Mouse (Mus musculus): Measurements from ENCODE around the gene Jup. TPM values are rescaled to one million over a fixed set of nuclear protein-coding genes. Genes with fewer than 3 reads are reported as not detected.

Gene Jup
- polyA plus RNA-seq, 1 experiment from 2014 or later: 41.8 TPM

- H3K4me1 ChIP-seq: peaks cover 53% of the 10 kb centered on the region
- H3K27ac ChIP-seq: no peak overlapping the region
- WGBS: 81% methylated on average over 5 of the region's 5 CpGs
These were observed 4.6 kb downstream of the Jup start for GRCm38 (mm10) chr11:100392958-100393357.

GRCm38 (mm10) chr11:100391884-100392345 lies 5.6 kb downstream of the Jup start:
- 93% methylated on average over 7 of the region's 7 CpGs for WGBS
- H3K4me1 ChIP-seq: peaks cover 53% of the 10 kb centered on the region

More at GRCm38 (mm10) chr11:100392958-100393357, 4.6 kb downstream of the Jup start:
- H3K9me3 ChIP-seq (replicated peaks): no peaks in the 10 kb centered on the region
- DNase-seq (ENCODE audit: low spot score): no peak
- H3K27me3 ChIP-seq (ENCODE audit: low read depth, poor library complexity, severe bottlenecking): peaks cover 22% of the 10 kb centered on the region
- H3K4me3 ChIP-seq: no peak overlapping the region
- no peaks in the 10 kb centered on the region for H3K36me3 ChIP-seq

GRCm38 (mm10) chr11:100391081-100391883 lies 6.3 kb downstream of the Jup start:
- peak overlapping the region; percentile 50; the same call in 1 of the 2 replicates for H3K27ac ChIP-seq
- DNase-seq (ENCODE audit: low spot score): no peak
- H3K4me3 ChIP-seq: no peak overlapping the region
- H3K9me3 ChIP-seq (replicated peaks): no peaks in the 10 kb centered on the region
- peaks cover 14% of the 10 kb centered on the region for H3K27me3 ChIP-seq (ENCODE audit: low read depth, poor library complexity, severe bottlenecking)
- H3K36me3 ChIP-seq: 0 out of 2 replicates have a peak, but pooled peaks cover under 1% of the 10 kb centered on the region
- H3K4me1 ChIP-seq: peaks cover 52% of the 10 kb centered on the region
- 78% methylated on average over 9 of the region's 9 CpGs for WGBS

More at GRCm38 (mm10) chr11:100391884-100392345, 5.6 kb downstream of the Jup start:
- DNase-seq (ENCODE audit: low spot score): no peak
- H3K4me3 ChIP-seq: no peak overlapping the region
- H3K27ac ChIP-seq: no peak overlapping the region
- H3K9me3 ChIP-seq (replicated peaks): no peaks in the 10 kb centered on the region
- H3K36me3 ChIP-seq: no peaks in the 10 kb centered on the region
- peaks cover 20% of the 10 kb centered on the region for H3K27me3 ChIP-seq (ENCODE audit: low read depth, poor library complexity, severe bottlenecking)

GRCm38 (mm10) chr11:100389931-100390445 lies 7.6 kb downstream of the Jup start:
- Histone ChIP-seq H3K27me3 (ENCODE audit: low read depth, poor library complexity, severe bottlenecking) (peaks cover under 1% of the 10 kb centered on the region; the same call in 1 of the 2 replicates), H3K36me3 (peaks cover 12% of the 10 kb centered on the region), H3K9me3 (replicated peaks) (no peaks in the 10 kb centered on the region), H3K4me1 (peaks cover 41% of the 10 kb centered on the region), H3K4me3 (no peak overlapping the region), H3K27ac (peak overlapping the region; percentile 21; the same call in 1 of the 2 replicates)
- DNase-seq (ENCODE audit: low spot score): no peak
- 51% methylated on average over 8 of the region's 8 CpGs for WGBS

GRCm38 (mm10) chr11:100388588-100388987 lies 9.0 kb downstream of the Jup start:
- Histone ChIP-seq H3K27ac (peak overlapping the region; percentile 77), H3K9me3 (replicated peaks) (no peaks in the 10 kb centered on the region), H3K4me3 (no peak overlapping the region), H3K36me3 (peaks cover 22% of the 10 kb centered on the region), H3K27me3 (ENCODE audit: low read depth, poor library complexity, severe bottlenecking) (no peaks in the 10 kb centered on the region), H3K4me1 (peaks cover 35% of the 10 kb centered on the region)
- 76% methylated on average over 6 of the region's 6 CpGs for WGBS
- no peak for DNase-seq (ENCODE audit: low spot score)

GRCm38 (mm10) chr11:100387589-100388375 lies 9.8 kb downstream of the Jup start:
- Histone ChIP-seq H3K27me3 (ENCODE audit: low read depth, poor library complexity, severe bottlenecking) (no peaks in the 10 kb centered on the region), H3K36me3 (peaks cover 30% of the 10 kb centered on the region), H3K4me1 (peaks cover 35% of the 10 kb centered on the region), H3K27ac (peak overlapping the region; percentile 77), H3K9me3 (replicated peaks) (no peaks in the 10 kb centered on the region), H3K4me3 (no peak overlapping the region)
- 45% methylated on average over 14 of the region's 14 CpGs for WGBS
- peak; percentile 57 for DNase-seq (ENCODE audit: low spot score)

GRCm38 (mm10) chr11:100387111-100387510 lies 10.5 kb downstream of the Jup start:
- Histone ChIP-seq H3K27me3 (ENCODE audit: low read depth, poor library complexity, severe bottlenecking) (no peaks in the 10 kb centered on the region), H3K4me1 (peaks cover 35% of the 10 kb centered on the region), H3K9me3 (replicated peaks) (no peaks in the 10 kb centered on the region), H3K4me3 (no peak overlapping the region), H3K27ac (peak overlapping the region; percentile 77; the same call in 1 of the 2 replicates), H3K36me3 (peaks cover 37% of the 10 kb centered on the region)
- no peak for DNase-seq (ENCODE audit: low spot score)
- WGBS: 89% methylated on average over 6 of the region's 6 CpGs

GRCm38 (mm10) chr11:100386586-100386985 lies 11.0 kb downstream of the Jup start:
- peaks cover 42% of the 10 kb centered on the region for H3K36me3 ChIP-seq
- H3K4me3 ChIP-seq: no peak overlapping the region
- WGBS: 45% methylated on average over 5 of the region's 5 CpGs
- no peaks in the 10 kb centered on the region for H3K9me3 ChIP-seq (replicated peaks)
- no peak overlapping the region for H3K27ac ChIP-seq
- peaks cover 35% of the 10 kb centered on the region for H3K4me1 ChIP-seq
- H3K27me3 ChIP-seq (ENCODE audit: low read depth, poor library complexity, severe bottlenecking): no peaks in the 10 kb centered on the region
- DNase-seq (ENCODE audit: low spot score): no peak

GRCm38 (mm10) chr11:100385016-100385415 lies 12.5 kb downstream of the Jup start:
- H3K36me3 ChIP-seq: peaks cover 55% of the 10 kb centered on the region
- no peak for DNase-seq (ENCODE audit: low spot score)
- 87% methylated on average over 3 of the region's 3 CpGs for WGBS

GRCm38 (mm10) chr11:100382682-100383081 lies 14.9 kb downstream of the Jup start:
- no peaks in the 10 kb centered on the region for H3K27me3 ChIP-seq (ENCODE audit: low read depth, poor library complexity, severe bottlenecking)
- 83% methylated on average over 6 of the region's 6 CpGs for WGBS
- H3K36me3 ChIP-seq: peaks cover 74% of the 10 kb centered on the region

More at GRCm38 (mm10) chr11:100385016-100385415, 12.5 kb downstream of the Jup start:
- no peaks in the 10 kb centered on the region for H3K27me3 ChIP-seq (ENCODE audit: low read depth, poor library complexity, severe bottlenecking)
- peaks cover 32% of the 10 kb centered on the region for H3K4me1 ChIP-seq
- no peak overlapping the region for H3K4me3 ChIP-seq
- H3K9me3 ChIP-seq (replicated peaks): no peaks in the 10 kb centered on the region
- no peak overlapping the region for H3K27ac ChIP-seq

GRCm38 (mm10) chr11:100379311-100379710 lies 18.3 kb downstream of the Jup start:
- Histone ChIP-seq H3K36me3 (peaks cover 84% of the 10 kb centered on the region), H3K27ac (no peak overlapping the region), H3K4me1 (peaks cover 4% of the 10 kb centered on the region; the same call in 1 of the 2 replicates), H3K4me3 (no peak overlapping the region), H3K9me3 (replicated peaks) (no peaks in the 10 kb centered on the region), H3K27me3 (ENCODE audit: low read depth, poor library complexity, severe bottlenecking) (no peaks in the 10 kb centered on the region)
- DNase-seq (ENCODE audit: low spot score): no peak
- 89% methylated on average over 4 of the region's 4 CpGs for WGBS

More at GRCm38 (mm10) chr11:100382682-100383081, 14.9 kb downstream of the Jup start:
- H3K27ac ChIP-seq: no peak overlapping the region
- no peak overlapping the region for H3K4me3 ChIP-seq
- peaks cover 15% of the 10 kb centered on the region for H3K4me1 ChIP-seq
- H3K9me3 ChIP-seq (replicated peaks): no peaks in the 10 kb centered on the region
- no peak for DNase-seq (ENCODE audit: low spot score)

GRCm38 (mm10) chr11:100378446-100378845 lies 19.1 kb downstream of the Jup start:
- Histone ChIP-seq H3K27me3 (ENCODE audit: low read depth, poor library complexity, severe bottlenecking) (no peaks in the 10 kb centered on the region), H3K4me1 (peaks cover 4% of the 10 kb centered on the region; the same call in 1 of the 2 replicates), H3K27ac (no peak overlapping the region), H3K9me3 (replicated peaks) (no peaks in the 10 kb centered on the region), H3K4me3 (no peak overlapping the region), H3K36me3 (peaks cover 81% of the 10 kb centered on the region)
- 95% methylated on average over 5 of the region's 5 CpGs for WGBS
- no peak for DNase-seq (ENCODE audit: low spot score)
